Mouse (Mus musculus) left cerebral cortex, adult 8-10 months (tissue): ENCODE data around the gene Fkbp11. TPM values are rescaled to one million over a fixed set of nuclear protein-coding genes. Genes with fewer than 3 reads are reported as not detected.

Source experiments
- DNase-seq, 2 experiments: peaks; one replicate each; pipeline ENCODE4 v3.0.0; 2022; ENCODE audit warnings: low spot score in 2 of 2
- total RNA-seq, 4 experiments: library from RNA; stranded (reverse); gene quantifications; 2 replicates each; pipeline ENCODE4 v1.2.4; 2022

Fkbp11 gene
- total RNA-seq, 4 experiments from 2014 or later: 1.1 to 2.3 (median 2.0) TPM

GRCm38 (mm10) chr15:98740219-98740618, 12.2 kb upstream of the Fkbp11 start:
- no peak for DNase-seq

- DNase-seq: no peak
Measured at GRCm38 (mm10) chr15:98738796-98739195, 10.8 kb upstream of the Fkbp11 start.

- DNase-seq: no peak
Measured at GRCm38 (mm10) chr15:98737881-98738280, 9.9 kb upstream of the Fkbp11 start.

GRCm38 (mm10) chr15:98736521-98736920, 8.5 kb upstream of the Fkbp11 start:
- DNase-seq: no peak

GRCm38 (mm10) chr15:98733976-98734566, 6.1 kb upstream of the Fkbp11 start:
- no peak for DNase-seq

GRCm38 (mm10) chr15:98733370-98733769, 5.4 kb upstream of the Fkbp11 start:
- no peak for DNase-seq

GRCm38 (mm10) chr15:98732006-98732531, 4.1 kb upstream of the Fkbp11 start:
- DNase-seq: no peak

GRCm38 (mm10) chr15:98730790-98731189, 2.8 kb upstream of the Fkbp11 start:
- DNase-seq: no peak

- no peak for DNase-seq
Measured at GRCm38 (mm10) chr15:98729791-98730545, 2.0 kb upstream of the Fkbp11 start.

- no peak for DNase-seq
Measured at GRCm38 (mm10) chr15:98728366-98728765, 368 bp upstream of the Fkbp11 start.

- no peak for DNase-seq
Measured at GRCm38 (mm10) chr15:98726746-98727145, 1.3 kb downstream of the Fkbp11 start.

- no peak for DNase-seq
Measured at GRCm38 (mm10) chr15:98726079-98726478, 1.9 kb downstream of the Fkbp11 start.

- DNase-seq: no peak
Measured at GRCm38 (mm10) chr15:98724441-98724840, 3.6 kb downstream of the Fkbp11 start.

- DNase-seq: no peak
Measured at GRCm38 (mm10) chr15:98722854-98723253, 5.1 kb downstream of the Fkbp11 start.

- DNase-seq: no peak
Measured at GRCm38 (mm10) chr15:98722191-98722590, 5.8 kb downstream of the Fkbp11 start.

GRCm38 (mm10) chr15:98717301-98717700, 10.7 kb downstream of the Fkbp11 start:
- DNase-seq: no peak

- no peak for DNase-seq
Measured at GRCm38 (mm10) chr15:98714230-98714652, 13.8 kb downstream of the Fkbp11 start.

GRCm38 (mm10) chr15:98710442-98710841, 17.6 kb downstream of the Fkbp11 start:
- no peak for DNase-seq

GRCm38 (mm10) chr15:98707766-98708372, 20.1 kb downstream of the Fkbp11 start, which contains the start of gene Ccdc65:
Ccdc65 (plus strand) TSS chr15:98708207.
- DNase-seq: peak; percentile 81 to 88

GRCm38 (mm10) chr15:98704312-98704711, 23.7 kb downstream of the Fkbp11 start:
- DNase-seq: no peak

GRCm38 (mm10) chr15:98699190-98700105, 28.6 kb downstream of the Fkbp11 start:
- peak; percentile 87 to 91 for DNase-seq
